Mouse (Mus musculus) ES-E14 (cell line): Measurements from ENCODE around the gene Il2ra.

Experiments
- MAFK ChIP-seq: IDR thresholded peaks from 2 replicates; pipeline ENCODE4 v1.6.1; 2014; ENCODE audit warnings: mild to moderate bottlenecking, low read depth, low read length, inconsistent platforms; ENCODE audit not compliant: insufficient read depth
- ZNF384 ChIP-seq: IDR thresholded peaks from 2 replicates; pipeline ENCODE4 v1.6.1; 2012; ENCODE audit warnings: low read depth, low read length, inconsistent platforms

DNA sequence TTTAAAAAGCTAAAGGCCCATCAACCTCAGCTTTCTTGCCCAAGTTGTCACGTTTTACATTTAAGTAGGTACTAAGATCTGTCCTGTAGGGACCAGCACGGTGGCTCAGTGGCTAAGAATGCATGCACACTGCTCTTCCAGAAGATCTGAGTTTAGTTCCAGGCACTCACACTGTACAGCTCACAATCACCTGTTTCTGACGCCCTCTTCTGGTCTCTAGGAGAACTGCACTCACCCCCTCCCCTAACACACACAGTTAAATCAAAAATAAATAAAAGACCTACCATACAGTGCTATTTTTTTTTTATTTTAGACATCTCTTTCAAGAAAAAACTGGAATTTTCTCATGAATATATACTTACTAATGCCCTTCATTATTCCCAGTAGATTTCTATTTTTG lies 29.5 kb downstream of the Il2ra start:
- TF ChIP-seq MAFK (no peak), ZNF384 (no peak)
